Mouse (Mus musculus): ENCODE results near the gene Hp1bp3. TPM values are rescaled to one million over a fixed set of nuclear protein-coding genes. Genes with fewer than 3 reads are reported as not detected.

Hp1bp3 gene
- polyA plus RNA-seq, 1 experiment = 17.1 TPM

- TF ChIP-seq CTCF (IDR thresholded peaks at IDR 0.05; ENCODE audit: control insufficient read depth, insufficient read depth, insufficient replicate concordance, low read depth, low read length) = no peak
- no peak for TF ChIP-seq POLR2A (IDR thresholded peaks at IDR 0.05; ENCODE audit: control insufficient read depth, low read depth, low read length)
- Histone ChIP-seq H3K27me3 (ENCODE audit: control insufficient read depth, insufficient read depth, low read length) (no peaks in the 10 kb centered on the region), H3K27ac (ENCODE audit: control insufficient read depth, insufficient read depth, low read depth, low read length) (no peak overlapping the region), H3K4me3 (ENCODE audit: control insufficient read depth, low read depth, low read length) (no peak overlapping the region), H3K36me3 (ENCODE audit: control insufficient read depth, insufficient read depth, low read length) (no peaks in the 10 kb centered on the region), H3K4me1 (ENCODE audit: control insufficient read depth, insufficient read depth, low read length) (no peaks in the 10 kb centered on the region)
Observed at GRCm38 (mm10) chr4:138272011-138272997, 56.2 kb downstream of the Hp1bp3 start.

DNA sequence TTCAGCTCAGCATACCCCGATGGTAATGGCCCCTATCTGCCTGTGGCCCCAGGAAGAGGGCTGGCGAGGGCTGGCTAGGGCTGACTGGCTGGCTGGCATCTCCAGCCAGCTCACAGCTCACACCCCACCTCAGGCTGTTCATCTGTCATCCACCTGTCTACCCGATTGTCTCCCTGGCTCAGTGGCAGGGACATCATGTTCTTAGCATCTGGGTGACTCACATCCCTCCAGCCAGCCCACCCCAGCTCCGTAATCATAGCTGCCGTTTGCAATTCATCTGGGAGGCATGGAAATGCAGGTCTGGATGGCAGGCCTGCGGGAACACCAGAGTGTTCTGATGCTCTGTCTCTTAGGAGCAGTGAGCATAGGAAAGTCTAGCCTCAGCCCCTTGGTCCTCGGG, 62.2 kb downstream of the Hp1bp3 start:
- no peaks in the 10 kb centered on the region for H3K27me3 ChIP-seq (ENCODE audit: control insufficient read depth, insufficient read depth, low read length)
- H3K4me3 ChIP-seq (ENCODE audit: control insufficient read depth, low read depth, low read length) = no peak overlapping the region
- no peak for TF ChIP-seq POLR2A (IDR thresholded peaks at IDR 0.05; ENCODE audit: control insufficient read depth, low read depth, low read length)
- TF ChIP-seq CTCF (IDR thresholded peaks at IDR 0.05; ENCODE audit: control insufficient read depth, insufficient read depth, insufficient replicate concordance, low read depth, low read length) = no peak
- H3K36me3 ChIP-seq (ENCODE audit: control insufficient read depth, insufficient read depth, low read length) = no peaks in the 10 kb centered on the region
- no peaks in the 10 kb centered on the region for H3K4me1 ChIP-seq (ENCODE audit: control insufficient read depth, insufficient read depth, low read length)
- no peak overlapping the region for H3K27ac ChIP-seq (ENCODE audit: control insufficient read depth, insufficient read depth, low read depth, low read length)

DNA sequence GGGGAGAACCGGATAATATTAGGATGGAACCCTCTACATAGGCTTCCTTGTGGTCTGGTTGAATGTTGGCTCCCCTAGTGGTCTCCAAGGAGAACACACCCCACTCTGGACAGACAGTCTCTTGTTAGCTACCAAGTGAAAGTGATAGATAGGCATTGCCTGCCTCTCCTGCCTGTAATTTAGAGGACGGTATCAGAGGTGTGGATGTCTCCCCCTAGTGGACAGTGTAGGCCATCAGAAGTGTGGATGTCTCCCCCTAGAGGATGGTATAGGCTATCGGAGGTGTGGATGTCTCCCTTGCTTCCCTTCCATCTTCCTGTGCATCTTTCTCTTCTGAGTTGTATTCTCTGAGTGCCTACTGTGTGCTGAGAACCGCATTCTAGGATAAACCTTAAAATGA, 66.7 kb downstream of the Hp1bp3 start:
- no peaks in the 10 kb centered on the region for H3K27me3 ChIP-seq (ENCODE audit: control insufficient read depth, insufficient read depth, low read length)
- no peaks in the 10 kb centered on the region for H3K36me3 ChIP-seq (ENCODE audit: control insufficient read depth, insufficient read depth, low read length)
- TF ChIP-seq POLR2A (IDR thresholded peaks at IDR 0.05; ENCODE audit: control insufficient read depth, low read depth, low read length) (no peak), CTCF (IDR thresholded peaks at IDR 0.05; ENCODE audit: control insufficient read depth, insufficient read depth, insufficient replicate concordance, low read depth, low read length) (peak; percentile 78; the same call in 1 of the 2 replicates)
- H3K4me1 ChIP-seq (ENCODE audit: control insufficient read depth, insufficient read depth, low read length) = no peaks in the 10 kb centered on the region
- no peak overlapping the region for H3K4me3 ChIP-seq (ENCODE audit: control insufficient read depth, low read depth, low read length)
- no peak overlapping the region for H3K27ac ChIP-seq (ENCODE audit: control insufficient read depth, insufficient read depth, low read depth, low read length)

DNA sequence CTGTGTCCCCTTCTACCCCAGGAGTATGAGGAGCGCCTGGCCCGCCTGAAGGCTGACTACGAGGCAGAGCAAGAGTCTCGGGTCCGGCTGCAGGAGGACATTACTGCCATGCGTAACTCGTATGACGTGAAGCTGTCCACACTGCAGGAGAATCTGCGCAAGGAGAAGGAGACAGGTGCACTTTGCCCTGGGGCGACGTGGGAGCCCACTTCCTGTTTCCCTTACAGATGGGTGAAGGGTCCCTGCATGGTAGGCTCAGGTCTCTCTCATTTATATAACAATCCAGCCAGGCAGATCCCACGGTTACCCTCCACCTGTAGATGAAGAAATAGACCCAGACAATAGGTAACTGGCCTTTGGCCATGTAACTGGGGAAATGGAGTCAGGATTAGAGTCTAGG, 70.3 kb downstream of the Hp1bp3 start:
- TF ChIP-seq CTCF (IDR thresholded peaks at IDR 0.05; ENCODE audit: control insufficient read depth, insufficient read depth, insufficient replicate concordance, low read depth, low read length) (no peak), POLR2A (IDR thresholded peaks at IDR 0.05; ENCODE audit: control insufficient read depth, low read depth, low read length) (no peak)

DNA sequence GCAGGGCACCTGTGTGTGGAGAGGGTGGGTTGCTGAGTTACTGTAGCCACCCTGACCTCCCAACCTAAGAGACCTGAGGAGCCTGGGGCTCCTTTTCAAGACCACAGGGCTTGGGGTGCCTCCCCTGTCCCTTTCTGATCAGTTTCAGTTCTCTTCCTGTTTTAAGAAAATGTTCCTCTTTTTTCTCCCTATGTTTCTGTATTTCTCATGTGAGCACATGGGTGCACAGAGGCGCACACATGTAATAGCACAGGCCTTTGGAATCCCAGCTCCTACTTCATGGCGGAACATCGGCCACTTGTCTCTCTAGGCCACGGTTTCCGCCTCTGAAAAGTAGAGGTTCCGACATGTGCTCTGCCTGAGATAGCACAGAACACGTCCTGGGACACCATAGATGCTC, 72.6 kb downstream of the Hp1bp3 start:
- no peaks in the 10 kb centered on the region; the same call in 1 of the 2 replicates for H3K4me1 ChIP-seq (ENCODE audit: control insufficient read depth, insufficient read depth, low read length)
- H3K36me3 ChIP-seq (ENCODE audit: control insufficient read depth, insufficient read depth, low read length) = no peaks in the 10 kb centered on the region
- H3K4me3 ChIP-seq (ENCODE audit: control insufficient read depth, low read depth, low read length) = no peak overlapping the region
- H3K27me3 ChIP-seq (ENCODE audit: control insufficient read depth, insufficient read depth, low read length) = no peaks in the 10 kb centered on the region
- TF ChIP-seq CTCF (IDR thresholded peaks at IDR 0.05; ENCODE audit: control insufficient read depth, insufficient read depth, insufficient replicate concordance, low read depth, low read length) = no peak
- no peak for TF ChIP-seq POLR2A (IDR thresholded peaks at IDR 0.05; ENCODE audit: control insufficient read depth, low read depth, low read length)
- no peak overlapping the region for H3K27ac ChIP-seq (ENCODE audit: control insufficient read depth, insufficient read depth, low read depth, low read length)

More for the DNA sequence above, 70.3 kb downstream of the Hp1bp3 start:
- Histone ChIP-seq H3K27ac (ENCODE audit: control insufficient read depth, insufficient read depth, low read depth, low read length) (no peak overlapping the region), H3K36me3 (ENCODE audit: control insufficient read depth, insufficient read depth, low read length) (no peaks in the 10 kb centered on the region), H3K27me3 (ENCODE audit: control insufficient read depth, insufficient read depth, low read length) (no peaks in the 10 kb centered on the region), H3K4me3 (ENCODE audit: control insufficient read depth, low read depth, low read length) (no peak overlapping the region), H3K4me1 (ENCODE audit: control insufficient read depth, insufficient read depth, low read length) (no peaks in the 10 kb centered on the region; the same call in 1 of the 2 replicates)

- Histone ChIP-seq H3K36me3 (ENCODE audit: control insufficient read depth, insufficient read depth, low read length) (no peaks in the 10 kb centered on the region), H3K27me3 (ENCODE audit: control insufficient read depth, insufficient read depth, low read length) (no peaks in the 10 kb centered on the region), H3K27ac (ENCODE audit: control insufficient read depth, insufficient read depth, low read depth, low read length) (no peak overlapping the region), H3K4me1 (ENCODE audit: control insufficient read depth, insufficient read depth, low read length) (no peaks in the 10 kb centered on the region; the same call in 1 of the 2 replicates), H3K4me3 (ENCODE audit: control insufficient read depth, low read depth, low read length) (no peak overlapping the region)
- TF ChIP-seq POLR2A (IDR thresholded peaks at IDR 0.05; ENCODE audit: control insufficient read depth, low read depth, low read length) = no peak
- TF ChIP-seq CTCF (IDR thresholded peaks at IDR 0.05; ENCODE audit: control insufficient read depth, insufficient read depth, insufficient replicate concordance, low read depth, low read length) = no peak
Observed at GRCm38 (mm10) chr4:138292028-138292427, 75.9 kb downstream of the Hp1bp3 start.

DNA sequence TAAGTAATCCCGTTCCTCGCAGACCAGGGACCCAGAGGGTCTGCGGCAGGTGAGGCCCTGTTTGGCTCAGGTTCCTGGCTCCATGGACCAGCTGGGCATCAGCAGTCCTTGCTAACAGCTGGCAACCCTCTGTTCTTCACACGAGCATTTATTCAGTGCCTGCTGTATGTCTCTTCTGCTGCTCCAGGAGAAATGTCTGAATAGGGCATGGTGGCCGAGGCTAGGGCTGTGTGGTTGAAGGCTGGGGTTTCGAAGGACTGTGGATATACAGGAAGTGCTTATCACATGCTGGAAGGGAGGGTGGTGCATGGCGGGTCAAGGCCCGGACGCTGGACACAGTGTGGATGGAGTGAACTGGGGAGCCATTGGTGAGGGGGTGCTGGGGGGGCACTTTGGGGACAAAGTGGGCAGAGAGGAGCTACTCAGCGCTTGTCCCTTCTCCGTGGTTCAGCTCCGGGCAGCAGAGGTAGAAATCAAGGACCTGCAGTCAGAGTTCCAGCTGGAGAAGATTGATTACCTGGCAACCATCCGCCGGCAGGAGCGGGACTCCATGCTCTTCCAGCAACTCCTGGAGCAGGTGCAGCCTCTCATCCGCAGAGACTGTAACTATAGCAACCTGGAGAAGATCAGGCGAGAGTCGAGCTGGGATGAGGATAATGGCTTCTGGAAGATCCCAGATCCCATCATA, 77.3 kb downstream of the Hp1bp3 start:
- no peak overlapping the region for H3K27ac ChIP-seq (ENCODE audit: control insufficient read depth, insufficient read depth, low read depth, low read length)
- H3K36me3 ChIP-seq (ENCODE audit: control insufficient read depth, insufficient read depth, low read length) = no peaks in the 10 kb centered on the region
- H3K4me3 ChIP-seq (ENCODE audit: control insufficient read depth, low read depth, low read length) = no peak overlapping the region
- no peak for TF ChIP-seq POLR2A (IDR thresholded peaks at IDR 0.05; ENCODE audit: control insufficient read depth, low read depth, low read length)
- TF ChIP-seq CTCF (IDR thresholded peaks at IDR 0.05; ENCODE audit: control insufficient read depth, insufficient read depth, insufficient replicate concordance, low read depth, low read length) = no peak
- H3K27me3 ChIP-seq (ENCODE audit: control insufficient read depth, insufficient read depth, low read length) = no peaks in the 10 kb centered on the region
- no peaks in the 10 kb centered on the region for H3K4me1 ChIP-seq (ENCODE audit: control insufficient read depth, insufficient read depth, low read length)

Data from testis, adult 2 months (tissue).